Mouse (Mus musculus) liver, embryonic 16.5 days (tissue): Measurements from ENCODE around the gene Cbr2. TPM values are rescaled to one million over a fixed set of nuclear protein-coding genes. Genes with fewer than 3 reads are reported as not detected.

ENCODE experiments used
- ATAC-seq: fragments of 200-750 bp; cut with Nextera tagmentation; 2 replicates; pipeline ENCODE4 v1.8.0; 2017; ENCODE audit warnings: low read depth, mild to moderate bottlenecking, moderate number of reproducible peaks, moderate library complexity
- H3K27ac ChIP-seq: fragments of 300-500 bp; sonication (generic); 2 replicates; pipeline ENCODE4 v1.5.1; 2014; ENCODE audit warnings: mild to moderate bottlenecking, low read length
- H3K27me3 ChIP-seq: fragments of 300-500 bp; sonication (generic); 2 replicates; pipeline ENCODE4 v1.6.1; 2014; ENCODE audit warnings: low read depth, low read length, mixed read lengths; ENCODE audit not compliant: control insufficient read depth, insufficient read depth
- H3K36me3 ChIP-seq: fragments of 300-500 bp; sonication (generic); 2 replicates; pipeline ENCODE4 v1.6.1; 2014; ENCODE audit warnings: mild to moderate bottlenecking; ENCODE audit not compliant: control insufficient read depth, insufficient read depth
- H3K4me1 ChIP-seq: fragments of 300-500 bp; sonication (generic); 2 replicates; pipeline ENCODE4 v1.6.1; 2014; ENCODE audit warnings: low read depth, low read length, mixed read lengths; ENCODE audit not compliant: control insufficient read depth
- H3K4me2 ChIP-seq: fragments of 300-500 bp; sonication (generic); 2 replicates; pipeline ENCODE4 v1.6.1; 2014; ENCODE audit warnings: low read depth, low read length, mixed read lengths
- H3K4me3 ChIP-seq: fragments of 300-500 bp; sonication (generic); 2 replicates; pipeline ENCODE4 v1.5.1; 2014; ENCODE audit warnings: low read depth, mild to moderate bottlenecking, low read length
- H3K9ac ChIP-seq: fragments of 300-500 bp; sonication (generic); 2 replicates; pipeline ENCODE4 v1.6.1; 2014; ENCODE audit warnings: low read depth, low read length
- H3K9me3 ChIP-seq: fragments of 300-500 bp; sonication (generic); replicated peaks from 2 replicates; pipeline ENCODE4 v1.6.1; 2016; ENCODE audit warnings: low read length; ENCODE audit not compliant: control insufficient read depth
- WGBS: fragments of 180-500 bp; shearing (Covaris S2); extraction: QIAGEN DNeasy Blood & Tissue Kit; methylation state at CpG from one replicate; pipeline ENCODE4 v1.1.7; 2014; ENCODE audit not compliant: insufficient replicate concordance; 5-methylcytosine and 5-hydroxymethylcytosine counted together
- polyA plus RNA-seq: library from polyadenylated mRNA; unstranded; fragments of >200 nt; fragmentation: Nextera tagmentation; extraction: Ambion mirVana; gene quantifications from 2 replicates; pipeline ENCODE4 v1.2.1, GENCODE M21; 2015

Cbr2 gene
- polyA plus RNA-seq, 1 experiment from 2014 or later, result 0.31 TPM

DNA sequence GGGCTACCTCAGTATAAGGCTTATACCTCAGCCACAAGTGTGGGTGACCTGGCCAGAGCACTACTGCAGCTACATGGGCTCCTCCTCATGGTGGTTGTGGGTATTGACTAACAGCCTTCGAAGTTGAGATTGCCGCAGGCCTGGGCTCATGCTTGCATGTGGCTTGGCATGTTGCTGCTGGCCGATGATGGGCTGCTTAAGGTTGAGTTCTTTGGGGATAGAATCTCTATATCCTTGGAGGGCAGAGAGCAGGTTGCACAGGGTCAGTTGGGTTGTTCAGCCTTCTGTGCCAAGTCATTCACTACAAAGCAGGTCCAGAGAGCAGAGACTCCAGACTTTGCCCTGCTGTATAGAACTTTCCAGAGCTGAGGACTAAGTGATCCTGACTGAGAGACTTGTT, 52.0 kb downstream of the Cbr2 start:
- H3K9me3 ChIP-seq, result no peaks in the 10 kb centered on the region
- no peak overlapping the region for H3K4me2 ChIP-seq
- 71% methylated on average over 3 of the region's 3 CpGs for WGBS
- no peak overlapping the region for H3K4me3 ChIP-seq
- no peaks in the 10 kb centered on the region for H3K27me3 ChIP-seq
- H3K27ac ChIP-seq, result no peak overlapping the region
- 0 out of 2 replicates have a peak, but pooled peaks cover 2% of the 10 kb centered on the region for H3K36me3 ChIP-seq
- peak; percentile 53; the same call in 1 of the 2 replicates for ATAC-seq
- no peaks in the 10 kb centered on the region for H3K4me1 ChIP-seq
- no peak overlapping the region for H3K9ac ChIP-seq

Other genes starting within 250 kb of the Cbr2 start
- 81.5 and 83.1 TPM in 2 replicates for gene Mrpl12, start 247.5 kb downstream of the Cbr2 start, polyA plus RNA-seq
- 37.0 and 38.9 TPM in 2 replicates for gene Slc25a10, start 240.3 kb downstream of the Cbr2 start, polyA plus RNA-seq
- gene Gcgr, start 201.4 kb downstream of the Cbr2 start, polyA plus RNA-seq, result 18.7 and 20.7 TPM in 2 replicates
- 38.5 and 39.1 TPM in 2 replicates for gene Mcrip1, start 182.4 kb downstream of the Cbr2 start, polyA plus RNA-seq
- 0.20 and 1.2 TPM in 2 replicates for gene Ppp1r27, start 181.0 kb downstream of the Cbr2 start, polyA plus RNA-seq
- gene P4hb, start 158.9 kb downstream of the Cbr2 start, polyA plus RNA-seq, result 793 and 897 TPM in 2 replicates
- gene Arhgdia, start 150.5 kb downstream of the Cbr2 start, polyA plus RNA-seq, result 201 and 205 TPM in 2 replicates
- 52.4 and 87.2 TPM in 2 replicates for gene Alyref, start 133.7 kb downstream of the Cbr2 start, polyA plus RNA-seq
- 66.8 and 67.8 TPM in 2 replicates for gene Anapc11, start 133.7 kb downstream of the Cbr2 start, polyA plus RNA-seq
- 16.2 and 16.4 TPM in 2 replicates for gene Npb, start 123.6 kb downstream of the Cbr2 start, polyA plus RNA-seq
- gene Pcyt2, start 114.2 kb downstream of the Cbr2 start, polyA plus RNA-seq, result 158 and 184 TPM in 2 replicates
- 27.3 and 28.0 TPM in 2 replicates for gene Sirt7, start 106.9 kb downstream of the Cbr2 start, polyA plus RNA-seq
- gene Mafg, start 98.5 kb downstream of the Cbr2 start, polyA plus RNA-seq, result 29.4 and 30.9 TPM in 2 replicates
- gene Pycr1, start 88.3 kb downstream of the Cbr2 start, polyA plus RNA-seq, result 4.8 and 5.1 TPM in 2 replicates
- gene Myadml2, start 84.0 kb downstream of the Cbr2 start, polyA plus RNA-seq, result 0.58 and 0.61 TPM in 2 replicates
- 0.15 and 0.20 TPM in 2 replicates for gene Notum, start 70.9 kb downstream of the Cbr2 start, polyA plus RNA-seq
- 44.6 and 44.7 TPM in 2 replicates for gene Aspscr1, start 59.1 kb downstream of the Cbr2 start, polyA plus RNA-seq
- 78.1 and 87.1 TPM in 2 replicates for gene Cenpx, start 18.4 kb downstream of the Cbr2 start, polyA plus RNA-seq
- gene Lrrc45, start 18.2 kb downstream of the Cbr2 start, polyA plus RNA-seq, result 9.0 and 9.7 TPM in 2 replicates
- 0.77 and 0.80 TPM in 2 replicates for gene Rac3, start 10.6 kb downstream of the Cbr2 start, polyA plus RNA-seq
- gene Dcxr, start 4.8 kb downstream of the Cbr2 start, polyA plus RNA-seq, result 23.4 and 27.9 TPM in 2 replicates
- 1.5 and 1.6 TPM in 2 replicates for gene Hmga1b, start 30.7 kb upstream of the Cbr2 start, polyA plus RNA-seq
- gene Rfng, start 52.1 kb upstream of the Cbr2 start, polyA plus RNA-seq, result 8.6 and 11.5 TPM in 2 replicates
- gene Gps1, start 52.2 kb upstream of the Cbr2 start, polyA plus RNA-seq, result 61.6 and 64.7 TPM in 2 replicates
- gene Dus1l, start 64.3 kb upstream of the Cbr2 start, polyA plus RNA-seq, result 51.4 and 51.6 TPM in 2 replicates
- 20.3 and 24.2 TPM in 2 replicates for gene Fasn, start 92.4 kb upstream of the Cbr2 start, polyA plus RNA-seq
- gene Ccdc57, start 200.8 kb upstream of the Cbr2 start, polyA plus RNA-seq, result 1.6 and 1.7 TPM in 2 replicates
- 80.5 and 82.1 TPM in 2 replicates for gene Slc16a3, start 216.4 kb upstream of the Cbr2 start, polyA plus RNA-seq